Mouse (Mus musculus) cerebellum, postnatal 10 days (tissue): ENCODE data around the gene Lss.

ENCODE experiments used
- DNase-seq, 2 experiments: peaks; one replicate each; pipeline ENCODE4 v3.0.0; 2021; ENCODE audit warnings: mixed read lengths in 2 of 2

Lss gene

GRCm38 (mm10) chr10:76531375-76531774 is at the start of gene Lss:
Gene Lss (plus strand): TSS chr10:76531588.
- peak; percentile 99 for DNase-seq

GRCm38 (mm10) chr10:76486302-76486701 is 45.1 kb upstream of the Lss start:
- DNase-seq: no peak

GRCm38 (mm10) chr10:76488265-76488664 is 43.1 kb upstream of the Lss start:
- no peak for DNase-seq

GRCm38 (mm10) chr10:76489205-76489604 is 42.2 kb upstream of the Lss start:
- no peak for DNase-seq

- no peak for DNase-seq
Observed at GRCm38 (mm10) chr10:76493527-76493926, 37.9 kb upstream of the Lss start.

GRCm38 (mm10) chr10:76495501-76495900 is 35.9 kb upstream of the Lss start:
- no peak for DNase-seq

- no peak for DNase-seq
Observed at GRCm38 (mm10) chr10:76496366-76496765, 35.0 kb upstream of the Lss start.

GRCm38 (mm10) chr10:76497522-76497921 is 33.9 kb upstream of the Lss start:
- no peak for DNase-seq

GRCm38 (mm10) chr10:76504271-76504943 is 27.0 kb upstream of the Lss start:
- DNase-seq: no peak

GRCm38 (mm10) chr10:76505865-76506264 is 25.5 kb upstream of the Lss start:
- no peak for DNase-seq

- peak; percentile 90 to 92 for DNase-seq
Observed at GRCm38 (mm10) chr10:76512965-76513583, 18.3 kb upstream of the Lss start.

- no peak for DNase-seq
Observed at GRCm38 (mm10) chr10:76530922-76531321, 466 bp upstream of the Lss start.

GRCm38 (mm10) chr10:76531828-76532227 is 440 bp downstream of the Lss start:
- DNase-seq: no peak

GRCm38 (mm10) chr10:76535526-76535925 is 4.1 kb downstream of the Lss start:
- DNase-seq: no peak

- no peak for DNase-seq
Observed at GRCm38 (mm10) chr10:76537619-76538018, 6.2 kb downstream of the Lss start.

- no peak for DNase-seq
Observed at GRCm38 (mm10) chr10:76541336-76542085, 10.1 kb downstream of the Lss start.

- no peak for DNase-seq
Observed at GRCm38 (mm10) chr10:76542636-76543375, 11.4 kb downstream of the Lss start.

- DNase-seq: no peak
Observed at GRCm38 (mm10) chr10:76546566-76546965, 15.2 kb downstream of the Lss start.

- no peak for DNase-seq
Observed at GRCm38 (mm10) chr10:76548218-76548617, 16.8 kb downstream of the Lss start.

GRCm38 (mm10) chr10:76550458-76550857 is 19.1 kb downstream of the Lss start:
- peak; percentile 24 to 36 for DNase-seq

- no peak for DNase-seq
Observed at GRCm38 (mm10) chr10:76551556-76551955, 20.2 kb downstream of the Lss start.

- no peak for DNase-seq
Observed at GRCm38 (mm10) chr10:76554061-76554460, 22.7 kb downstream of the Lss start.

- no peak for DNase-seq
Observed at GRCm38 (mm10) chr10:76561972-76562371, 30.6 kb downstream of the Lss start, which contains the start of gene Spatc1l. Gene Spatc1l (plus strand): TSS chr10:76562272.
